ENCODE assay signal across 23 mouse cellular contexts in genomic region chr12:103356415-103356748, GRCm38 (mm10). TPM values are rescaled to one million over a fixed set of nuclear protein-coding genes. Genes with fewer than 3 reads are reported as not detected.
A peak's percentile ranks its signal among the peaks of the same experiment; 100 is the strongest.
DNase-seq lines count a peak whose midpoint lies in the region; ATAC-seq and TF ChIP-seq lines count a peak whose summit lies in the region.
"Had no signal": no experiment of that assay in that cellular context is flagged by ENCODE, and none has a peak within 500 bp of the region (broad histone marks: within the 10 kb centered on the region; RNA-seq: fewer than 3 reads in every experiment).

No protein-coding gene starts in this region.

- no peak overlapping the region for H3K9ac ChIP-seq in intestine, embryonic 15.5 days
- H3K9ac ChIP-seq in stomach, postnatal 0 days (ENCODE audit: low read length): no peak overlapping the region
- H3K9ac ChIP-seq: embryonic facial prominence, embryonic 13.5 days; kidney, embryonic 15.5 days; liver, postnatal 0 days had no signal

- H3K4me3 ChIP-seq in heart, embryonic 10.5 days: no peak overlapping the region
- H3K4me3 ChIP-seq in layer of hippocampus, adult 2 months: no peak overlapping the region
- H3K4me3 ChIP-seq in intestine, embryonic 15.5 days (replicated peaks): no peak overlapping the region
- H3K4me3 ChIP-seq in stomach, postnatal 0 days (ENCODE audit: low read depth, low read length): no peak overlapping the region
- H3K4me3 ChIP-seq: embryonic facial prominence, embryonic 13.5 days; hindbrain, embryonic 10.5 days; kidney, embryonic 15.5 days had no signal

- H3K36me3 ChIP-seq in heart, embryonic 10.5 days: no peaks in the 10 kb centered on the region
- no peaks in the 10 kb centered on the region for H3K36me3 ChIP-seq in intestine, embryonic 15.5 days
- no peaks in the 10 kb centered on the region for H3K36me3 ChIP-seq in stomach, postnatal 0 days (ENCODE audit: control insufficient read depth, insufficient read depth, low read length)
- H3K36me3 ChIP-seq: embryonic facial prominence, embryonic 13.5 days; hindbrain, embryonic 10.5 days; kidney, embryonic 15.5 days had no signal

- TF ChIP-seq CTCF in layer of hippocampus, adult 2 months (conservative IDR thresholded peaks at IDR 0.05): no peak
- no peak for TF ChIP-seq CTCF in stomach, postnatal 0 days (IDR thresholded peaks at IDR 0.05; ENCODE audit: low read depth)

- no peak for DNase-seq in heart, embryonic 10.5 days (ENCODE audit: low spot score)
- no peak for DNase-seq in heart, adult 18-20 months
- no peak for DNase-seq in layer of hippocampus, adult 2 months (ENCODE audit: low spot score in 2 of 2)
- DNase-seq in layer of hippocampus, adult 11-12 months (ENCODE audit: low spot score): no peak
- no peak for DNase-seq in stomach, postnatal 0 days (ENCODE audit: low spot score)
- no peak for DNase-seq in Muller cell, postnatal 12 days (ENCODE audit: inconsistent ontology term)
- DNase-seq: adrenal gland, postnatal 25 days; cerebellum, adult 8-10 months; layer of hippocampus, postnatal 36 days; liver; liver, postnatal 0 days; midbrain, embryonic 14.5 days; spleen, adult 18-20 months; thymus, postnatal 4 days had no signal

- H3K9me3 ChIP-seq in heart, embryonic 10.5 days: no peaks in the 10 kb centered on the region
- H3K9me3 ChIP-seq in intestine, embryonic 15.5 days: no peaks in the 10 kb centered on the region
- no peaks in the 10 kb centered on the region for H3K9me3 ChIP-seq in stomach, postnatal 0 days (ENCODE audit: control insufficient read depth, low read length)
- H3K9me3 ChIP-seq: embryonic facial prominence, embryonic 13.5 days; kidney, embryonic 15.5 days had no signal

- no peak overlapping the region for H3K4me2 ChIP-seq in intestine, embryonic 15.5 days (replicated peaks)
- H3K4me2 ChIP-seq in stomach, postnatal 0 days (replicated peaks; ENCODE audit: low read depth): no peak overlapping the region
- H3K4me2 ChIP-seq: embryonic facial prominence, embryonic 13.5 days; kidney, embryonic 15.5 days had no signal

- ATAC-seq in intestine, embryonic 15.5 days: no peak
- ATAC-seq in stomach, postnatal 0 days (ENCODE audit: low FRiP score, low TSS enrichment): no peak
- ATAC-seq: forebrain, embryonic 16.5 days; liver, postnatal 0 days had no signal

- peak overlapping the region; percentile 84; the same call in 1 of the 2 replicates for H3K27ac ChIP-seq in heart, embryonic 10.5 days
- H3K27ac ChIP-seq in layer of hippocampus, adult 2 months: peak overlapping the region; percentile 3; the same call in 1 of the 2 replicates
- H3K27ac ChIP-seq in intestine, embryonic 15.5 days: 0 out of 2 replicates have a peak overlapping the region, but pooled peaks have one; percentile 36
- H3K27ac ChIP-seq in stomach, postnatal 0 days (replicated peaks): peak overlapping the region; percentile 77
- H3K27ac ChIP-seq: embryonic facial prominence, embryonic 13.5 days; hindbrain, embryonic 10.5 days; kidney, embryonic 15.5 days; macrophage had no signal

- WGBS in heart, embryonic 10.5 days: 89% methylated on average over 4 of the region's 4 CpGs
- 94% methylated on average over 4 of the region's 4 CpGs for WGBS in intestine, embryonic 15.5 days
- WGBS in stomach, postnatal 0 days: 76% methylated on average over 4 of the region's 4 CpGs

- no peaks in the 10 kb centered on the region for H3K27me3 ChIP-seq in heart, embryonic 10.5 days (ENCODE audit: insufficient read depth, poor library complexity, severe bottlenecking)
- H3K27me3 ChIP-seq in intestine, embryonic 15.5 days (replicated peaks): no peaks in the 10 kb centered on the region
- H3K27me3 ChIP-seq in stomach, postnatal 0 days (ENCODE audit: control insufficient read depth, insufficient read depth, low read length): no peaks in the 10 kb centered on the region
- H3K27me3 ChIP-seq: embryonic facial prominence, embryonic 13.5 days had no signal

- TF ChIP-seq EP300 in stomach, postnatal 0 days (optimal IDR thresholded peaks at IDR 0.05): no peak

- H3K4me1 ChIP-seq in heart, embryonic 10.5 days: peaks cover 55% of the 10 kb centered on the region
- no peaks in the 10 kb centered on the region for H3K4me1 ChIP-seq in intestine, embryonic 15.5 days (replicated peaks)
- no peaks in the 10 kb centered on the region for H3K4me1 ChIP-seq in stomach, postnatal 0 days (replicated peaks; ENCODE audit: control insufficient read depth, insufficient read depth)
- H3K4me1 ChIP-seq: kidney, embryonic 15.5 days had no signal

RNA-seq across cellular contexts. Expression of gene Asb2, which starts 0.6 kb away (rescaled TPM):
- polyA plus RNA-seq in heart, embryonic 10.5 days (2016; fragmentation: Nextera tagmentation; extraction: Ambion mirVana): 152 and 312 TPM in 2 replicates
- total RNA-seq in heart, adult 18-20 months (2021): 100 to 1,000 TPM; 561 to 602 TPM
- total RNA-seq in layer of hippocampus, adult 2 months (2021): 1 to 10 TPM; 2.0 to 2.3 TPM
- 16.5 and 17.9 TPM in 2 replicates for polyA plus RNA-seq in intestine, embryonic 15.5 days (2015; fragmentation: Nextera tagmentation; extraction: Ambion mirVana)
- polyA plus RNA-seq in stomach, postnatal 0 days (2015; fragmentation: Nextera tagmentation; extraction: Ambion mirVana): 17.4 and 20.2 TPM in 2 replicates
- total RNA-seq: neutrophil, adult 5-6 weeks had no signal

RNA-seq across cellular contexts. Expression of gene Otub2, which starts 32.1 kb away (rescaled TPM):
- 22.5 and 26.0 TPM in 2 replicates for polyA plus RNA-seq in heart, embryonic 10.5 days (2016; fragmentation: Nextera tagmentation; extraction: Ambion mirVana)
- 1 to 10 TPM; 3.4 to 3.9 TPM for total RNA-seq in heart, adult 18-20 months (2021)
- total RNA-seq in layer of hippocampus, adult 2 months (2021): 10 to 100 TPM; 45.2 to 48.6 TPM
- polyA plus RNA-seq in intestine, embryonic 15.5 days (2015; fragmentation: Nextera tagmentation; extraction: Ambion mirVana): 5.6 and 6.6 TPM in 2 replicates
- polyA plus RNA-seq in stomach, postnatal 0 days (2015; fragmentation: Nextera tagmentation; extraction: Ambion mirVana): 18.8 and 20.1 TPM in 2 replicates

RNA-seq across cellular contexts. Expression of gene Fam181a, which starts 45.6 kb away (rescaled TPM):
- not detected in 2 replicates for polyA plus RNA-seq in heart, embryonic 10.5 days (2016; fragmentation: Nextera tagmentation; extraction: Ambion mirVana)
- total RNA-seq in heart, adult 18-20 months (2021): not detected
- total RNA-seq in layer of hippocampus, adult 2 months (2021): 1 to 10 TPM; 1.5 to 2.3 TPM
- 0.13 TPM in 1 of 2 replicates, not detected in the other for polyA plus RNA-seq in intestine, embryonic 15.5 days (2015; fragmentation: Nextera tagmentation; extraction: Ambion mirVana)
- polyA plus RNA-seq in stomach, postnatal 0 days (2015; fragmentation: Nextera tagmentation; extraction: Ambion mirVana): not detected in 2 replicates
- total RNA-seq: adrenal gland, postnatal 25 days; gastrocnemius, adult 8-10 months; neutrophil, adult 5-6 weeks had no signal
- polyA plus RNA-seq: kidney, embryonic 15.5 days; large intestine, adult 2 months; liver, postnatal 0 days; macrophage had no signal

RNA-seq across cellular contexts. Expression of gene 9330161L09Rik, which starts 51.2 kb away (rescaled TPM):
- 0.53 and 0.62 TPM in 2 replicates for polyA plus RNA-seq in heart, embryonic 10.5 days (2016; fragmentation: Nextera tagmentation; extraction: Ambion mirVana)
- total RNA-seq in heart, adult 18-20 months (2021): 1 to 10 TPM; 1.2 to 1.6 TPM
- total RNA-seq in layer of hippocampus, adult 2 months (2021): 1 to 10 TPM; 3.5 to 4.0 TPM
- polyA plus RNA-seq in intestine, embryonic 15.5 days (2015; fragmentation: Nextera tagmentation; extraction: Ambion mirVana): 0.16 and 0.48 TPM in 2 replicates
- 0.18 and 0.27 TPM in 2 replicates for polyA plus RNA-seq in stomach, postnatal 0 days (2015; fragmentation: Nextera tagmentation; extraction: Ambion mirVana)
- polyA plus RNA-seq: hindbrain, embryonic 10.5 days; liver, postnatal 0 days; macrophage had no signal

Comparison
In these comparisons a context has a peak if more than half of its experiments do, and no peak if none do; other contexts are left out.
1. H3K27ac ChIP-seq: peak in every context shown above with its lines; median percentile 84 in heart, embryonic 10.5 days; 77 in stomach, postnatal 0 days; 36 in intestine, embryonic 15.5 days; 3 in layer of hippocampus, adult 2 months.